Mouse (Mus musculus) hindbrain, embryonic 11.5 days (tissue): ENCODE data around the gene Olfr114. TPM values are rescaled to one million over a fixed set of nuclear protein-coding genes. Genes with fewer than 3 reads are reported as not detected.

Source experiments
- ATAC-seq: fragments of 200-750 bp; cut with Nextera tagmentation; 2 replicates; pipeline ENCODE4 v1.8.0; 2017; ENCODE audit warnings: mild to moderate bottlenecking, moderate TSS enrichment, moderate library complexity; ENCODE audit not compliant: low FRiP score
- DNase-seq: peaks from one replicate; pipeline ENCODE4 v3.0.0-alpha.2; 2015; ENCODE audit warnings: low spot score
- H3K27ac ChIP-seq: fragments of 300-500 bp; sonication (generic); 2 replicates; pipeline ENCODE4 v1.5.1; 2014; ENCODE audit warnings: mild to moderate bottlenecking, low read depth, low read length
- H3K27me3 ChIP-seq: fragments of 300-500 bp; sonication (generic); 2 replicates; pipeline ENCODE4 v1.6.1; 2014; ENCODE audit warnings: mild to moderate bottlenecking, low read length, moderate library complexity, mixed read lengths; ENCODE audit not compliant: control insufficient read depth, insufficient read depth
- H3K36me3 ChIP-seq: fragments of 300-500 bp; sonication (generic); 2 replicates; pipeline ENCODE4 v1.6.1; 2014; ENCODE audit warnings: mild to moderate bottlenecking, low read length, moderate library complexity, mixed read lengths; ENCODE audit not compliant: control insufficient read depth, insufficient read depth
- H3K4me1 ChIP-seq: fragments of 300-500 bp; sonication (generic); replicated peaks from 2 replicates; pipeline ENCODE4 v1.6.1; 2014; ENCODE audit warnings: low read length, mixed read lengths; ENCODE audit not compliant: control insufficient read depth, insufficient read depth
- H3K4me2 ChIP-seq: fragments of 300-500 bp; sonication (generic); replicated peaks from 2 replicates; pipeline ENCODE4 v1.6.1; 2014; ENCODE audit warnings: mild to moderate bottlenecking, low read depth, low read length
- H3K4me3 ChIP-seq: fragments of 300-500 bp; sonication (generic); 2 replicates; pipeline ENCODE4 v1.5.1; 2014; ENCODE audit warnings: low read depth, low read length
- H3K9ac ChIP-seq: fragments of 300-500 bp; sonication (generic); 2 replicates; pipeline ENCODE4 v1.6.1; 2014; ENCODE audit warnings: low read depth, low read length
- H3K9me3 ChIP-seq: fragments of 300-500 bp; sonication (generic); 2 replicates; pipeline ENCODE4 v1.6.1; 2016; ENCODE audit warnings: low read length; ENCODE audit not compliant: control insufficient read depth
- WGBS: fragments of 180-500 bp; shearing (Covaris S2); extraction: QIAGEN DNeasy Blood & Tissue Kit; methylation state at CpG from one replicate; pipeline ENCODE4 v1.1.7; 2014; 5-methylcytosine and 5-hydroxymethylcytosine counted together
- polyA plus RNA-seq: library from polyadenylated mRNA; unstranded; fragments of >200 nt; fragmentation: Nextera tagmentation; extraction: Ambion mirVana; gene quantifications from 2 replicates; pipeline ENCODE4 v1.2.1, GENCODE M21; 2014

The Olfr114 gene
- not detected in 2 replicates for polyA plus RNA-seq

DNA sequence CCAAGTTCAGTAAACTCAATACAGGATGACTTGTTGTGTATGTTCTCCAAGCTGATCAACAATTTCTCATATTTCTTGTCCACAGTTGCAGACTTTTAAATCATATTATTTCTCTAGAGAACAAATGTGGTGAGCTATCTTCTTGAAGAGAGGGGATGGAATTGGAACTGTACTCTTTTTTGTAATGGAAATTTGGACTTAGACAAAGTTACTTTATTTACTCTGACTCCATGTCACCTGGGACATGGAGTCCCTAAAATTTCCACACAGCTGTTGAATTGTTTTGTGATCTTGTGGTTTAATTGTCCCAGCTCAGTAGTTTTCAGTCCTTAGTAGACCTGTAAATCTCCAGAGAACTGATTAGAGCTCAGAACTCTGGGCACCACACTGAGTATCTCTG is at the start of gene Olfr114:
Olfr114 (minus strand) TSS at position 101 of the 400 bp plus-strand sequence.
- Histone ChIP-seq H3K27me3 (no peaks in the 10 kb centered on the region), H3K9me3 (no peaks in the 10 kb centered on the region), H3K4me1 (no peaks in the 10 kb centered on the region), H3K4me3 (no peak within 1 kb of the TSS), H3K36me3 (no peaks in the 10 kb centered on the region), H3K27ac (no peak within 1 kb of the TSS), H3K9ac (no peak within 1 kb of the TSS), H3K4me2 (no peak within 1 kb of the TSS)
- DNase-seq (no peak), ATAC-seq (no peak)

DNA sequence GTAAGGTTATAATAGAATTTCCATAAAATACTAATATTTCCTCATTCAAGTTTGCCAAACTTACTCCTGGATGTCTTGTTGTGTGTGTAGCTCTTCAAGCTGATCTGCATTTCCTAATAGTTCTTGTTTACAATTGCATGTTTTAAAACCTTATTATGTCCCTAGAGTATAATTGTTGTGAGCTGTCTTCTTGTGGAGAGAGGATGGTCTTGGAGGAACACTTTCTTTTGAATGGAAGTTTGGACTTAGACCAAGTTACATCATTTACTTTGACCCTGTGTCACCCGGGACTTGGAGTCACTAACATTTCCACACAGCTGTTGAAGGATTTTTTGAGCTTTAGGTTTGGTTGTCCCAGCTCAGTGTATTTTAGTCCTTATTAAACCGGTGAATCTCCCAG is 34.5 kb upstream of the Olfr114 start, which contains the start of the genes Olfr115 and Olfr116:
Olfr115 (minus strand) TSS at position 101 of the 400 bp plus-strand sequence.
Olfr116 (minus strand) TSS at position 191 of the 400 bp plus-strand sequence.
- no peaks in the 10 kb centered on the region for H3K36me3 ChIP-seq
- no peaks in the 10 kb centered on the region for H3K4me1 ChIP-seq
- no peak for DNase-seq
- no peak within 1 kb of the TSS for H3K9ac ChIP-seq
- WGBS, result 93% methylated on average over 2 of the region's 2 CpGs
- no peak within 1 kb of the TSS for H3K27ac ChIP-seq
- no peak within 1 kb of the TSS for H3K4me2 ChIP-seq
- H3K9me3 ChIP-seq, result no peaks in the 10 kb centered on the region
- no peaks in the 10 kb centered on the region for H3K27me3 ChIP-seq
- no peak within 1 kb of the TSS for H3K4me3 ChIP-seq
- no peak for ATAC-seq

GRCm38 (mm10) chr17:37577563-37577962 is 15.0 kb downstream of the Olfr114 start, which contains the start of gene Olfr113:
Gene Olfr113, minus strand, starts transcription at chr17:37577663.
- no peak within 1 kb of the TSS for H3K27ac ChIP-seq
- no peak for ATAC-seq
- no peaks in the 10 kb centered on the region for H3K4me1 ChIP-seq
- H3K4me2 ChIP-seq, result no peak within 1 kb of the TSS
- H3K9me3 ChIP-seq, result no peaks in the 10 kb centered on the region
- H3K27me3 ChIP-seq, result no peaks in the 10 kb centered on the region
- DNase-seq, result no peak
- no peaks in the 10 kb centered on the region for H3K36me3 ChIP-seq
- no peak within 1 kb of the TSS for H3K4me3 ChIP-seq
- H3K9ac ChIP-seq, result no peak within 1 kb of the TSS

DNA sequence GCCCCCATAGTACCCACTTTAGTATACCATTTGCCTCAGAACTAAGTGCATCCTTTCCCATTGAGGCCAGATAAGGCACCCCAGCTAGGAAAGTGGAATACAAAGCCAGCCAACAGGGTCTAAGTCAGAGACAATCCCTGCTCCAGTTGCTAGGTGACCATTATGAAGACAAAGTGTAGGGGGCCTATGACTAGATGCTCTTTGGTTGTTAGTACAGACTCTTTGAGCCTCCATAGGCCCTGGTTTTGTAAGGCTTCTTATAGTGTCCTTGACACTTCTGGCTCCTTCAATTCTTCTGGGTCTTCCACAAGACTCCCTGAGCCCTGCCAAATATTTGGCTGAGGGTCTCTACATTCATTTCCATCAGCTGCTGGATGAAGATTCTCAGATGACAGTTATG is 23.2 kb downstream of the Olfr114 start, which contains the start of gene Olfr112:
Olfr112 (minus strand) TSS at position 101 of the 400 bp plus-strand sequence.
- H3K4me3 ChIP-seq, result no peak within 1 kb of the TSS
- H3K4me2 ChIP-seq, result no peak within 1 kb of the TSS
- no peak within 1 kb of the TSS for H3K27ac ChIP-seq
- no peak within 1 kb of the TSS for H3K9ac ChIP-seq
- DNase-seq (no peak), ATAC-seq (no peak)
- H3K36me3 ChIP-seq, result no peaks in the 10 kb centered on the region
- no peaks in the 10 kb centered on the region for H3K4me1 ChIP-seq
- H3K27me3 ChIP-seq, result no peaks in the 10 kb centered on the region
- H3K9me3 ChIP-seq, result no peaks in the 10 kb centered on the region

DNA sequence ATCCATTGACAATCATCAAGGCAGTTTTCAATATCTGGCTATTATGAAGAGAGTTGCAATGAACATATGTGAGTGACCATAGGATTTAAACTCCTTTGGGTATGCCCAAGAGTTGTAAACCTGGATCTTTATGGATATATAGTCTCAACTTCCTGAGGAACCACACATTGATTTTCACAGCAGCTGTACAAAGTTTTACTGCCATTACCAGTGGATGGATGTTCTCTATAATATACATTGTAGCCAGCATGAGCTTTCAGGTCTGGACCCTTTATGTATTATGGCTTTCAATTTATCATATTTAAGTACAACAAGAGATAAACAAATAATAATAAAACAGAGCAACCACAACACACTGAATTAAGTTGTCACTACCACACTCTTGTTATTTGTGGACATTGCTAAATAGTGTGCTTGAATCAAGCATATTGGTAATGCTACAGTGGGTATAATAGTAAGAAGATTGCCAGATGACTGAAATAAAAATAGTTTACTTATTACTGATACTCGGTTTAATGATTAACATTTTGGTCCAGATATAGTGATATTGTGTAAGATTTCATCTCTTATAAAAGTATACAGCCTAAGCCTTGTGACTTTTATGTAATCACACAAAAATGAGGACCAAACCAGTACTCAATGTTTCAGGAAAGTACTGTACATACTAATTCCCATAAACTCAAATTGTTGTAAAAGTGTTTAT is 33.5 kb downstream of the Olfr114 start:
- no peak overlapping the region for H3K4me3 ChIP-seq
- H3K4me1 ChIP-seq, result no peaks in the 10 kb centered on the region
- no peak for ATAC-seq
- no peak overlapping the region for H3K9ac ChIP-seq
- WGBS, result 73% methylated on average over 1 of the region's 1 CpGs
- H3K27me3 ChIP-seq, result no peaks in the 10 kb centered on the region
- H3K9me3 ChIP-seq, result no peaks in the 10 kb centered on the region
- no peak overlapping the region for H3K4me2 ChIP-seq
- DNase-seq, result no peak
- no peak overlapping the region for H3K27ac ChIP-seq
- H3K36me3 ChIP-seq, result no peaks in the 10 kb centered on the region

GRCm38 (mm10) chr17:37543800-37544435 is 48.6 kb downstream of the Olfr114 start:
- Histone ChIP-seq H3K9me3 (no peaks in the 10 kb centered on the region), H3K27ac (no peak overlapping the region), H3K36me3 (no peaks in the 10 kb centered on the region), H3K4me1 (no peaks in the 10 kb centered on the region), H3K4me2 (no peak overlapping the region), H3K27me3 (no peaks in the 10 kb centered on the region), H3K4me3 (no peak overlapping the region), H3K9ac (no peak overlapping the region)
- 66% methylated on average over 3 of the region's 3 CpGs for WGBS
- DNase-seq, result no peak
- ATAC-seq, result no peak

GRCm38 (mm10) chr17:37541454-37542119 is 51.0 kb downstream of the Olfr114 start:
- Histone ChIP-seq H3K36me3 (no peaks in the 10 kb centered on the region), H3K27me3 (no peaks in the 10 kb centered on the region), H3K4me3 (no peak overlapping the region), H3K27ac (no peak overlapping the region), H3K9me3 (no peaks in the 10 kb centered on the region), H3K4me1 (no peaks in the 10 kb centered on the region), H3K9ac (no peak overlapping the region), H3K4me2 (no peak overlapping the region)
- ATAC-seq (no peak), DNase-seq (no peak)
- 77% methylated on average over 3 of the region's 4 CpGs for WGBS
